Mouse (Mus musculus) thymus, postnatal 4 days (tissue): ENCODE results near the gene Zfhx2.

Experiments
- DNase-seq: peaks from one replicate; pipeline ENCODE4 v3.0.0; 2021

The Zfhx2 gene

GRCm38 (mm10) chr14:55092011-55092577 lies at the start of gene Zfhx2:
Gene Zfhx2 (minus strand): TSS chr14:55092324.
- peak; percentile 94 for DNase-seq

GRCm38 (mm10) chr14:55139313-55139712 lies 47.2 kb upstream of the Zfhx2 start:
- no peak for DNase-seq

- DNase-seq, result no peak
Observed at GRCm38 (mm10) chr14:55135676-55136075, 43.6 kb upstream of the Zfhx2 start.

GRCm38 (mm10) chr14:55126521-55126920 lies 34.4 kb upstream of the Zfhx2 start:
- DNase-seq, result no peak

- DNase-seq, result no peak
Observed at GRCm38 (mm10) chr14:55125711-55126110, 33.6 kb upstream of the Zfhx2 start.

- DNase-seq, result no peak
Observed at GRCm38 (mm10) chr14:55122359-55122758, 30.2 kb upstream of the Zfhx2 start.

- DNase-seq, result peak; percentile 78
Observed at GRCm38 (mm10) chr14:55121947-55122346, 29.8 kb upstream of the Zfhx2 start.

- DNase-seq, result peak; percentile 59
Observed at GRCm38 (mm10) chr14:55119421-55120134, 27.5 kb upstream of the Zfhx2 start.

- no peak for DNase-seq
Observed at GRCm38 (mm10) chr14:55118852-55119251, 26.7 kb upstream of the Zfhx2 start.

GRCm38 (mm10) chr14:55116425-55117200 lies 24.5 kb upstream of the Zfhx2 start, which contains the start of gene Jph4:
Gene Jph4 (minus strand): TSS chr14:55116935.
- DNase-seq, result no peak

- no peak for DNase-seq
Observed at GRCm38 (mm10) chr14:55115846-55116245, 23.7 kb upstream of the Zfhx2 start.

GRCm38 (mm10) chr14:55114759-55115701 lies 22.9 kb upstream of the Zfhx2 start:
- peak; percentile 45 for DNase-seq

GRCm38 (mm10) chr14:55113975-55114645 lies 22.0 kb upstream of the Zfhx2 start:
- peak; percentile 73 for DNase-seq

- no peak for DNase-seq
Observed at GRCm38 (mm10) chr14:55113351-55113974, 21.3 kb upstream of the Zfhx2 start.

- DNase-seq, result no peak
Observed at GRCm38 (mm10) chr14:55111720-55112119, 19.6 kb upstream of the Zfhx2 start.

- no peak for DNase-seq
Observed at GRCm38 (mm10) chr14:55110076-55110475, 18.0 kb upstream of the Zfhx2 start.

GRCm38 (mm10) chr14:55109048-55109873 lies 17.1 kb upstream of the Zfhx2 start:
- no peak for DNase-seq

- no peak for DNase-seq
Observed at GRCm38 (mm10) chr14:55108202-55108870, 16.2 kb upstream of the Zfhx2 start.

- no peak for DNase-seq
Observed at GRCm38 (mm10) chr14:55106990-55107389, 14.9 kb upstream of the Zfhx2 start.
